Mouse (Mus musculus) ES-E14 (cell line): ENCODE data around the gene Myl6. TPM values are rescaled to one million over a fixed set of nuclear protein-coding genes. Genes with fewer than 3 reads are reported as not detected.
A peak's percentile ranks its signal among the peaks of the same experiment; 100 is the strongest.
"Not testable (repeated sequence)": the region's sequence is repeated elsewhere in the genome, so short reads cannot be mapped to it uniquely, and the experiment has no call there.

Source experiments
- DNase-seq: peaks from one replicate; pipeline ENCODE4 v3.0.0-alpha.2; 2013; ENCODE audit warnings: low read depth, low spot score
- H3K27ac ChIP-seq: 2 replicates; pipeline ENCODE4 v1.5.1; 2012; ENCODE audit warnings: low read depth, mild to moderate bottlenecking, low read length, moderate library complexity, mixed read lengths; ENCODE audit not compliant: poor library complexity, insufficient read depth, severe bottlenecking
- H3K36me3 ChIP-seq: 2 replicates; pipeline ENCODE4 v1.6.1; 2012; ENCODE audit warnings: mild to moderate bottlenecking, low read length, moderate library complexity, mixed read lengths; ENCODE audit not compliant: control insufficient read depth, poor library complexity, insufficient read depth, severe bottlenecking
- H3K4me1 ChIP-seq, 2 experiments: fragments of 150-350 bp in 1 of 2; sonication (generic) in 1 of 2; 2 replicates each; pipeline ENCODE4 v1.6.1; 2012; ENCODE audit warnings: low read length in 2 of 2, mild to moderate bottlenecking in 1 of 2, mixed read lengths in 1 of 2; ENCODE audit not compliant: control insufficient read depth in 2 of 2, insufficient read depth in 2 of 2, poor library complexity in 1 of 2
- H3K4me3 ChIP-seq, 2 experiments: fragments of 150-350 bp in 1 of 2; sonication (generic) in 1 of 2; 2 replicates each; pipeline ENCODE4 v1.5.1; 2012; ENCODE audit warnings: low read length in 2 of 2, low read depth in 1 of 2, mild to moderate bottlenecking in 1 of 2, mixed read lengths in 1 of 2; ENCODE audit not compliant: insufficient read depth in 1 of 2, poor library complexity in 1 of 2, severe bottlenecking in 1 of 2
- H3K9ac ChIP-seq: 2 replicates; pipeline ENCODE4 v1.6.1; 2012; ENCODE audit warnings: low read depth, mild to moderate bottlenecking, low read length, mixed read lengths; ENCODE audit not compliant: poor library complexity, insufficient read depth, severe bottlenecking
- H3K9me3 ChIP-seq: fragments of 150-350 bp; sonication (generic); 2 replicates; pipeline ENCODE4 v1.6.1; 2012; ENCODE audit warnings: low read depth, mild to moderate bottlenecking, low read length; ENCODE audit not compliant: control insufficient read depth, insufficient read depth
- CHD2 ChIP-seq: IDR thresholded peaks from 2 replicates; pipeline ENCODE4 v1.6.1; 2014; ENCODE audit warnings: mild to moderate bottlenecking, low read depth, low read length, inconsistent platforms
- HCFC1 ChIP-seq: IDR thresholded peaks from 2 replicates; pipeline ENCODE4 v1.6.1; 2012; ENCODE audit warnings: low read length, inconsistent platforms, borderline replicate concordance; ENCODE audit not compliant: insufficient read depth
- MAFK ChIP-seq: IDR thresholded peaks from 2 replicates; pipeline ENCODE4 v1.6.1; 2014; ENCODE audit warnings: mild to moderate bottlenecking, low read depth, low read length, inconsistent platforms; ENCODE audit not compliant: insufficient read depth
- ZC3H11A ChIP-seq: IDR thresholded peaks from 2 replicates; pipeline ENCODE4 v1.6.1; 2012; ENCODE audit warnings: low read depth, mild to moderate bottlenecking, inconsistent platforms, low read length, borderline replicate concordance
- ZNF384 ChIP-seq: IDR thresholded peaks from 2 replicates; pipeline ENCODE4 v1.6.1; 2012; ENCODE audit warnings: low read depth, low read length, inconsistent platforms
- in situ Hi-C, 2 experiments: fragments of 600-800 bp; cut with MboI; formaldehyde crosslinking; loops; one replicate each; pipeline ENCODE4 v1.15.1; 2025; ENCODE audit warnings: low sequenced_read_pairs in 2 of 2, inconsistent platforms in 1 of 2; ENCODE audit not compliant: unreplicated experiment in 2 of 2
- total RNA-seq: library from RNA; depleted of rRNA; stranded (reverse); fragments of 300-350 nt; gene quantifications from 2 replicates; pipeline ENCODE4 v1.2.3, GENCODE M21; 2012

The Myl6 gene
- total RNA-seq, 1 experiment = 1,090 TPM

GRCm38 (mm10) chr10:128493319-128493694, 638 bp downstream of the Myl6 start:
- peaks cover 31% of the 10 kb centered on the region for H3K36me3 ChIP-seq
- H3K27ac ChIP-seq = peak overlapping the region; percentile 51
- H3K9ac ChIP-seq = peak overlapping the region; percentile 82
- in situ Hi-C loops = no loop called here
- H3K4me1 ChIP-seq = peaks cover 2 to 33% of the 10 kb centered on the region in 2 experiments; a peak in 3 of 4 replicates
- H3K4me3 ChIP-seq = peak overlapping the region; percentile 83 to 95
- TF ChIP-seq ZC3H11A (no peak), MAFK (no peak), HCFC1 (no peak), ZNF384 (no peak), CHD2 (no peak)
- no peak for DNase-seq
- H3K9me3 ChIP-seq = no peaks in the 10 kb centered on the region

GRCm38 (mm10) chr10:128492633-128493311, 1.2 kb downstream of the Myl6 start:
- H3K4me1 ChIP-seq = peaks cover 2 to 37% of the 10 kb centered on the region in 2 experiments; a peak in 3 of 4 replicates
- no peak for DNase-seq
- peak overlapping the region; percentile 82 for H3K9ac ChIP-seq
- H3K9me3 ChIP-seq = no peaks in the 10 kb centered on the region
- H3K4me3 ChIP-seq = peak overlapping the region; percentile 83 to 95
- in situ Hi-C loops = no loop called here
- peaks cover 35% of the 10 kb centered on the region for H3K36me3 ChIP-seq
- TF ChIP-seq CHD2 = 0 out of 2 replicates have a peak, but pooled peaks have one; percentile 29
- no peak for TF ChIP-seq ZNF384
- peak overlapping the region; percentile 51 for H3K27ac ChIP-seq

DNA sequence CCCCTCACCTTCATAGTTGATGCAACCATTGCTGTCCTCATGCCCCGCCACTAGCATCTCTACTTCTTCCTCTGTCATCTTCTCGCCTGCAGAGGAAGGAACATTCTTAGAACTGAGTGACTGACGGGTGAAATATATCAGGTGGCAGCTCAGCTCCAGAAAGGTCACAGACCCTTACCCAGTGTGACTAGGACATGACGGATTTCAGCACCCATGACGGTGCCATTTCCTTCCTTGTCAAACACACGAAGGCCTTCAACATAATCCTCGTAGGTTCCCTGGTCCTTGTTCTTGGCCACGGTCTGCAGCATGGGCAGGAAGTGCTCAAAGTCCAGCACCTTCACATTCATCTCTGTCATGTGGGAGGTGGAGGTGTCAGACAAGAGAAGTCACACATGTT, 1.9 kb downstream of the Myl6 start:
- peaks cover 40% of the 10 kb centered on the region for H3K36me3 ChIP-seq

DNA sequence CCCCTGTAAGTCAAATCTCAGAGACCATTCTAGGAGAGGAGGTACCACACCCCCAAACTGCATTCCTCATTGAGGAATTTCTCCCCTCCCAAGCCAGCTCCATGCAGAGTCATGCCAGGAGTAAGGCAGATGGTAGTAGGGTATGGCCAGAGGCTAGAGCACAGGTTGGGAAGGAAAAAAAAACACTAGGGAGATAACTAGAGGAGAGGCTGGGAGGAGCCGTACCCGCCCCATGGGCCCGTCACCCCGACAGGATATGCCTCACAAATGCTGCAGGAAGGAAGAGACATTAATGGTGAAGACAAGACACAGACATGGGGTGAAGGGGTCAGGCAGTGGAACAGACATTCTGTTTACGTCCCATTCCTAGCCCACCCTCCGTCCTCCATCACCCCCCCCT, 2.5 kb downstream of the Myl6 start:
- Histone ChIP-seq H3K9me3 (no peaks in the 10 kb centered on the region), H3K9ac (no peak overlapping the region), H3K4me1 (peaks cover 2 to 36% of the 10 kb centered on the region in 2 experiments; a peak in 3 of 4 replicates), H3K4me3 (0 out of 4 replicates have a peak overlapping the region, but pooled peaks of 1 of the 2 experiments have one; percentile 6), H3K27ac (no peak overlapping the region), H3K36me3 (peaks cover 42% of the 10 kb centered on the region)
- no peak for DNase-seq
- TF ChIP-seq ZNF384 = peak; percentile 63; the same call in 1 of the 2 replicates
- TF ChIP-seq MAFK = no peak
- in situ Hi-C loops = no loop called here

More for the DNA sequence above, 1.9 kb downstream of the Myl6 start:
- H3K9me3 ChIP-seq, H3K27ac ChIP-seq, H3K9ac ChIP-seq, DNase-seq, in situ Hi-C loops: not testable (repeated sequence)
- peaks cover 2 to 38% of the 10 kb centered on the region in 2 experiments; a peak in 3 of 4 replicates for H3K4me1 ChIP-seq
- peak overlapping the region; percentile 83 to 95 for H3K4me3 ChIP-seq

GRCm38 (mm10) chr10:128490912-128491311, 3.0 kb downstream of the Myl6 start:
- Histone ChIP-seq H3K4me3 (no peak overlapping the region), H3K27ac (no peak overlapping the region), H3K36me3 (peaks cover 42% of the 10 kb centered on the region), H3K9me3 (no peaks in the 10 kb centered on the region), H3K4me1 (peaks cover 2 to 32% of the 10 kb centered on the region in 2 experiments; a peak in 3 of 4 replicates), H3K9ac (no peak overlapping the region)
- TF ChIP-seq ZC3H11A (no peak), MAFK (no peak), HCFC1 (no peak), CHD2 (no peak), ZNF384 (no peak)
- in situ Hi-C loops = no loop called here
- DNase-seq = no peak
